Mouse (Mus musculus) adrenal gland, postnatal 4 days (tissue): ENCODE measurements around the gene Arid5b. TPM values are rescaled to one million over a fixed set of nuclear protein-coding genes. Genes with fewer than 3 reads are reported as not detected.

Experiments used
- DNase-seq, 2 experiments: peaks; one replicate each; pipeline ENCODE4 v3.0.0; 2021 to 2022; ENCODE audit warnings: low spot score in 2 of 2, mixed read lengths in 2 of 2
- total RNA-seq, 2 experiments: library from RNA; stranded (reverse); gene quantifications; 2 replicates each; pipeline ENCODE4 v1.2.3; 2021

Gene Arid5b
- total RNA-seq, 2 experiments from 2014 or later: 47.2 to 47.8 TPM

- no peak for DNase-seq
These were observed 220.2 kb downstream of the Arid5b start for GRCm38 (mm10) chr10:68058378-68058777.

- no peak for DNase-seq
These were observed 220.7 kb downstream of the Arid5b start for GRCm38 (mm10) chr10:68057841-68058240.

- DNase-seq: no peak
These were observed 223.8 kb downstream of the Arid5b start for GRCm38 (mm10) chr10:68054706-68055105.

GRCm38 (mm10) chr10:68054131-68054530 is 224.4 kb downstream of the Arid5b start:
- DNase-seq: no peak

GRCm38 (mm10) chr10:68052307-68052706 is 226.2 kb downstream of the Arid5b start:
- no peak for DNase-seq

GRCm38 (mm10) chr10:68051316-68051933 is 227.1 kb downstream of the Arid5b start:
- DNase-seq: no peak

- no peak for DNase-seq
These were observed 227.7 kb downstream of the Arid5b start for GRCm38 (mm10) chr10:68050882-68051281.

GRCm38 (mm10) chr10:68048641-68049305 is 229.8 kb downstream of the Arid5b start:
- DNase-seq: no peak

GRCm38 (mm10) chr10:68044864-68045263 is 233.7 kb downstream of the Arid5b start:
- no peak for DNase-seq

GRCm38 (mm10) chr10:68043973-68044372 is 234.6 kb downstream of the Arid5b start:
- DNase-seq: no peak
